Mouse (Mus musculus) intestine, embryonic 14.5 days (tissue): Measurements from ENCODE around the gene Ndfip2. TPM values are rescaled to one million over a fixed set of nuclear protein-coding genes. Genes with fewer than 3 reads are reported as not detected.

Source experiments
- ATAC-seq: fragments of 200-750 bp; cut with Nextera tagmentation; replicated peaks from 2 replicates; pipeline ENCODE4 v1.8.0; 2017; ENCODE audit warnings: low read depth, moderate number of reproducible peaks, moderate TSS enrichment, moderate library complexity; ENCODE audit not compliant: low FRiP score, low TSS enrichment
- DNase-seq: peaks from one replicate; pipeline ENCODE4 v3.0.0-alpha.2; 2018; ENCODE audit warnings: low spot score
- H3K27ac ChIP-seq: fragments of 300-500 bp; sonication (generic); 2 replicates; pipeline ENCODE4 v1.5.1; 2014; ENCODE audit warnings: low read depth, mild to moderate bottlenecking, control low read depth
- H3K27me3 ChIP-seq: fragments of 300-500 bp; sonication (generic); replicated peaks from 2 replicates; pipeline ENCODE4 v1.6.1; 2014; ENCODE audit warnings: low read length, control low read depth; ENCODE audit not compliant: control insufficient read depth, insufficient read depth
- H3K36me3 ChIP-seq: fragments of 300-500 bp; sonication (generic); 2 replicates; pipeline ENCODE4 v1.6.1; 2014; ENCODE audit warnings: low read length, control low read depth; ENCODE audit not compliant: control insufficient read depth, insufficient read depth
- H3K4me1 ChIP-seq: fragments of 300-500 bp; sonication (generic); replicated peaks from 2 replicates; pipeline ENCODE4 v1.6.1; 2014; ENCODE audit warnings: low read length, control low read depth, mixed read lengths; ENCODE audit not compliant: control insufficient read depth, insufficient read depth
- H3K4me2 ChIP-seq: fragments of 300-500 bp; sonication (generic); 2 replicates; pipeline ENCODE4 v1.6.1; 2014; ENCODE audit warnings: low read length
- H3K4me3 ChIP-seq: fragments of 300-500 bp; sonication (generic); 2 replicates; pipeline ENCODE4 v1.5.1; 2014; ENCODE audit warnings: low read depth, low read length, control low read depth, mixed read lengths
- H3K9ac ChIP-seq: fragments of 300-500 bp; sonication (generic); 2 replicates; pipeline ENCODE4 v1.6.1; 2014; ENCODE audit warnings: mild to moderate bottlenecking, low read length
- H3K9me3 ChIP-seq: fragments of 300-500 bp; sonication (generic); 2 replicates; pipeline ENCODE4 v1.6.1; 2016; ENCODE audit warnings: low read length, control low read depth; ENCODE audit not compliant: control insufficient read depth
- WGBS: fragments of 180-500 bp; shearing (Covaris S2); extraction: QIAGEN DNeasy Blood & Tissue Kit; methylation state at CpG from one replicate; pipeline ENCODE4 v1.1.7; 2014; 5-methylcytosine and 5-hydroxymethylcytosine counted together
- polyA plus RNA-seq: library from polyadenylated mRNA; unstranded; fragments of >200 nt; fragmentation: Nextera tagmentation; extraction: Ambion mirVana; gene quantifications from 2 replicates; pipeline ENCODE4 v1.2.1, GENCODE M21; 2014

Ndfip2 gene
- polyA plus RNA-seq, 1 experiment from 2014 or later, result 95.3 TPM

DNA sequence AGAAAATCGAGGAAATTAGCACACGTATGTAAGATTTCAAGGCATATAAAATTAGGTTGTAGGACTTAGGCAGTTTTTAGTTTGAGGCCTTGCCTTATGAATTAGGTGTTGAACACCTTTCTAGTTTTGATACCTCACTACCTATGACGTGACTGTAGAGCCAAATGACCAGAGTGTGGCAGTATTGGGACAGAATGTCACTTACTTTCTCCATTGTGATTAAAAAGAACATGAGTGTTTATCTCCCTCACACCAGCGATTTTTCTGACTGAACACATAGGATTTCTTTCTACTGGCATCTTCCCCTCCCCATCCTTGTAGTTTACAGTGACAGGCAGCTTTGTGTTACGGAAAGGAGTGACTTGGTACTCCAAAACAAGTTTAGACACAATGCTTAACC lies 55.5 kb downstream of the Ndfip2 start:
- H3K36me3 ChIP-seq, result peaks cover 14% of the 10 kb centered on the region; the same call in 1 of the 2 replicates
- 51% methylated on average over 5 of the region's 5 CpGs for WGBS
- H3K4me3 ChIP-seq, result no peak overlapping the region
- no peaks in the 10 kb centered on the region for H3K27me3 ChIP-seq
- ATAC-seq (no peak), DNase-seq (no peak)
- peaks cover 2% of the 10 kb centered on the region; the same call in 1 of the 2 replicates for H3K4me1 ChIP-seq
- H3K4me2 ChIP-seq, result no peak overlapping the region
- H3K27ac ChIP-seq, result no peak overlapping the region
- H3K9ac ChIP-seq, result no peak overlapping the region
- H3K9me3 ChIP-seq, result no peaks in the 10 kb centered on the region

GRCm38 (mm10) chr14:105321712-105322111 lies 63.3 kb downstream of the Ndfip2 start:
- H3K27me3 ChIP-seq, result no peaks in the 10 kb centered on the region
- DNase-seq (no peak), ATAC-seq (no peak)
- H3K9ac ChIP-seq, result no peak overlapping the region
- H3K27ac ChIP-seq, result no peak overlapping the region
- 0 out of 2 replicates have a peak, but pooled peaks cover 3% of the 10 kb centered on the region for H3K9me3 ChIP-seq
- no peaks in the 10 kb centered on the region for H3K36me3 ChIP-seq
- H3K4me3 ChIP-seq, result no peak overlapping the region
- no peak overlapping the region for H3K4me2 ChIP-seq
- WGBS, result 76% methylated on average over 3 of the region's 3 CpGs
- H3K4me1 ChIP-seq, result no peaks in the 10 kb centered on the region

DNA sequence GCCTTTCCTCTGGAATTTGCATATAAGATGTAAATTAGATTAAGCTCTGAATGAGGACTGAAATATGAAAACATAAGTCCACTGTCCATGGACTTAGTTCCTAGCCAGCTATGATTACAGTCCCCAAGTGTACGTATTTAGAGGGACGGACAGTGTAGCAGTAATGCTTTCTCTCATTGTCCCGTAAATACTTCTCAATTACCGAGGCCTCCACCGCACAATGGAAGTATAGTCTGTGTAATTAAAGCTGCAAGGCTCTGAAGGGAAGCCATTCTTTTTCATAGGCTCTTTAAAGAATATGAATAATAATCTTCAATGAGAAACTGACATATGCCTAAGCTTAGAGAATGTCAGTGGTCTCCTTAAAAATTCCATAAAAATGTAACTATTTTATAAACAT lies 64.5 kb downstream of the Ndfip2 start:
- Histone ChIP-seq H3K27ac (no peak overlapping the region), H3K36me3 (no peaks in the 10 kb centered on the region), H3K9ac (no peak overlapping the region), H3K27me3 (no peaks in the 10 kb centered on the region), H3K9me3 (0 out of 2 replicates have a peak, but pooled peaks cover 3% of the 10 kb centered on the region), H3K4me3 (no peak overlapping the region), H3K4me2 (no peak overlapping the region), H3K4me1 (no peaks in the 10 kb centered on the region)
- no peak for DNase-seq
- ATAC-seq, result no peak
- WGBS, result 71% methylated on average over 5 of the region's 5 CpGs

- no peak overlapping the region for H3K4me2 ChIP-seq
- no peak overlapping the region for H3K4me3 ChIP-seq
- DNase-seq, result no peak
- no peaks in the 10 kb centered on the region for H3K27me3 ChIP-seq
- H3K27ac ChIP-seq, result no peak overlapping the region
- WGBS, result 82% methylated on average over 9 of the region's 9 CpGs
- H3K36me3 ChIP-seq, result no peaks in the 10 kb centered on the region
- 0 out of 2 replicates have a peak, but pooled peaks cover 5% of the 10 kb centered on the region for H3K4me1 ChIP-seq
- 0 out of 2 replicates have a peak, but pooled peaks cover 3% of the 10 kb centered on the region for H3K9me3 ChIP-seq
- H3K9ac ChIP-seq, result no peak overlapping the region
- ATAC-seq, result no peak
These were observed 65.1 kb downstream of the Ndfip2 start for GRCm38 (mm10) chr14:105323448-105323847.

GRCm38 (mm10) chr14:105328397-105329302 lies 70.3 kb downstream of the Ndfip2 start:
- no peaks in the 10 kb centered on the region for H3K27me3 ChIP-seq
- H3K27ac ChIP-seq, result peak overlapping the region; percentile 66
- ATAC-seq (peak; percentile 74), DNase-seq (peak; percentile 84)
- H3K4me1 ChIP-seq, result peaks cover 11% of the 10 kb centered on the region
- 11% methylated on average over 13 of the region's 13 CpGs for WGBS
- peak overlapping the region; percentile 49 for H3K4me2 ChIP-seq
- H3K9me3 ChIP-seq, result 0 out of 2 replicates have a peak, but pooled peaks cover 3% of the 10 kb centered on the region
- peak overlapping the region; percentile 31; the same call in 1 of the 2 replicates for H3K9ac ChIP-seq
- H3K4me3 ChIP-seq, result peak overlapping the region; percentile 10
- no peaks in the 10 kb centered on the region for H3K36me3 ChIP-seq

- DNase-seq, result no peak
- Histone ChIP-seq H3K4me2 (0 out of 2 replicates have a peak overlapping the region, but pooled peaks have one; percentile 15), H3K4me1 (peaks cover 6% of the 10 kb centered on the region), H3K9me3 (no peaks in the 10 kb centered on the region), H3K27me3 (no peaks in the 10 kb centered on the region), H3K4me3 (no peak overlapping the region), H3K27ac (no peak overlapping the region), H3K36me3 (no peaks in the 10 kb centered on the region), H3K9ac (no peak overlapping the region)
- ATAC-seq, result no peak
- 78% methylated on average over 16 of the region's 16 CpGs for WGBS
These were observed 75.2 kb downstream of the Ndfip2 start for GRCm38 (mm10) chr14:105333475-105334094.

DNA sequence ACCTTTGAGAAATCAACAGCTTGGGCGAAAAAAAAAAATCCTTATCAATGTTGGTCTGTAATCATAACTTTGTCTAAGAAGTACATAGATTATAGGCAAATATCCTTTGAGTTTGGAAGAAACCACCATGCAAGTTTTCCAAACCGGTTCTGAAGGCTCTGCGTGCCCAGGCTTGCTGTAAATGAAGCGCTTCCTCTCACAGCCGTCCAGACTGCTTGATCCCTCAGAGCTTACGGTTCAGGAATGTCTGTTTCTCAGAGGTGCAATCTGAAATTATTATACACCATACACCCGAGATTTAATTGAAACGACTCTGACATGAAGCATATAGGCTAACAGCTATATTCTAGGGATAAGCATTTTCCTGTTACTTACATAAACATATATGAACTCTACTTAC lies 83.4 kb downstream of the Ndfip2 start:
- no peak overlapping the region for H3K4me3 ChIP-seq
- H3K27ac ChIP-seq, result no peak overlapping the region
- H3K9ac ChIP-seq, result no peak overlapping the region
- no peaks in the 10 kb centered on the region for H3K27me3 ChIP-seq
- DNase-seq (no peak), ATAC-seq (no peak)
- no peak overlapping the region for H3K4me2 ChIP-seq
- no peaks in the 10 kb centered on the region for H3K36me3 ChIP-seq
- 57% methylated on average over 8 of the region's 8 CpGs for WGBS
- H3K9me3 ChIP-seq, result no peaks in the 10 kb centered on the region
- H3K4me1 ChIP-seq, result no peaks in the 10 kb centered on the region

DNA sequence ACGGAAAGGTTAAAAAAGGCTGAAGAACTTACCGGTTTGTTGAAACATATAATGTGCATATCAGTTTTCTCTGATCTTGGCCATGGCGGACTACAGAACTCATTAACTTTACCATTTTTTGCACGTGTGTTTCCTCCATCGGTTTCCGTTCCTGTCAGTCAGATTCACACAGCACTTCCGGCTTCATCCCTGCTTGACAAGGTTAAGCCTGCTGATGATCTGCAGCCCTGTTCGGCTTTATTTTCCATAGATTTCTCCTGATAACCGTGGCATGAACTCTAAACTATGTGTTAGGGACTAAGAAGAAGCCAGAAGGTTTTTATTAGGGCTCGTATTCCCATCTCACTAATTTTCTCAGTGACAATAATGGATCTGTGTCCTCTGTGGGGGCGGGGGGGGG lies 95.7 kb downstream of the Ndfip2 start:
- no peak overlapping the region for H3K4me3 ChIP-seq
- no peak overlapping the region for H3K27ac ChIP-seq
- DNase-seq (no peak), ATAC-seq (no peak)
- no peaks in the 10 kb centered on the region for H3K27me3 ChIP-seq
- no peaks in the 10 kb centered on the region for H3K36me3 ChIP-seq
- no peak overlapping the region for H3K9ac ChIP-seq
- H3K4me1 ChIP-seq, result peaks cover under 1% of the 10 kb centered on the region; the same call in 1 of the 2 replicates
- no peak overlapping the region for H3K4me2 ChIP-seq
- WGBS, result 29% methylated on average over 11 of the region's 11 CpGs
- H3K9me3 ChIP-seq, result no peaks in the 10 kb centered on the region
